Mouse (Mus musculus) heart, embryonic 12.5 days (tissue): ENCODE results near the gene Gm20479. TPM values are rescaled to one million over a fixed set of nuclear protein-coding genes. Genes with fewer than 3 reads are reported as not detected.

ENCODE experiments used
- ATAC-seq: fragments of 200-750 bp; cut with Nextera tagmentation; 2 replicates; pipeline ENCODE4 v1.8.0; 2017; ENCODE audit warnings: moderate TSS enrichment, moderate library complexity; ENCODE audit not compliant: insufficient number of reproducible peaks, low FRiP score
- H3K27ac ChIP-seq: fragments of 300-500 bp; sonication (generic); 2 replicates; pipeline ENCODE4 v1.5.1; 2016; ENCODE audit warnings: mild to moderate bottlenecking, moderate library complexity; ENCODE audit not compliant: poor library complexity, severe bottlenecking
- H3K27me3 ChIP-seq: fragments of 300-500 bp; sonication (generic); replicated peaks from 2 replicates; pipeline ENCODE4 v1.6.1; 2016; ENCODE audit warnings: mild to moderate bottlenecking, moderate library complexity
- H3K36me3 ChIP-seq: fragments of 300-500 bp; sonication (generic); 2 replicates; pipeline ENCODE4 v1.6.1; 2016; ENCODE audit warnings: mild to moderate bottlenecking, moderate library complexity
- H3K4me1 ChIP-seq: fragments of 300-500 bp; sonication (generic); replicated peaks from 2 replicates; pipeline ENCODE4 v1.6.1; 2016; ENCODE audit warnings: mild to moderate bottlenecking
- H3K4me2 ChIP-seq: fragments of 300-500 bp; sonication (generic); 2 replicates; pipeline ENCODE4 v1.6.1; 2016; ENCODE audit warnings: mild to moderate bottlenecking, moderate library complexity
- H3K4me3 ChIP-seq: fragments of 300-500 bp; sonication (generic); 2 replicates; pipeline ENCODE4 v1.5.1; 2016; ENCODE audit warnings: mild to moderate bottlenecking
- H3K9ac ChIP-seq: fragments of 300-500 bp; sonication (generic); 2 replicates; pipeline ENCODE4 v1.6.1; 2016; ENCODE audit warnings: mild to moderate bottlenecking, moderate library complexity
- H3K9me3 ChIP-seq: fragments of 300-500 bp; sonication (generic); replicated peaks from 2 replicates; pipeline ENCODE4 v1.6.1; 2016; ENCODE audit warnings: mild to moderate bottlenecking, moderate library complexity
- WGBS: fragments of 180-500 bp; shearing (Covaris S2); methylation state at CpG from one replicate; pipeline ENCODE4 v1.1.7; 2016; 5-methylcytosine and 5-hydroxymethylcytosine counted together
- polyA plus RNA-seq: library from polyadenylated mRNA; unstranded; fragments of >200 nt; fragmentation: Nextera tagmentation; extraction: Ambion mirVana; gene quantifications from 2 replicates; pipeline ENCODE4 v1.2.1, GENCODE M21; 2016

The Gm20479 gene
- polyA plus RNA-seq, 1 experiment from 2014 or later: 1.2 TPM

- ATAC-seq: no peak
- peaks cover 34% of the 10 kb centered on the region for H3K27me3 ChIP-seq
- no peaks in the 10 kb centered on the region; the same call in 1 of the 2 replicates for H3K9me3 ChIP-seq
Observed at GRCm38 (mm10) chr7:27389213-27389612, 32.0 kb upstream of the Gm20479 start.

DNA sequence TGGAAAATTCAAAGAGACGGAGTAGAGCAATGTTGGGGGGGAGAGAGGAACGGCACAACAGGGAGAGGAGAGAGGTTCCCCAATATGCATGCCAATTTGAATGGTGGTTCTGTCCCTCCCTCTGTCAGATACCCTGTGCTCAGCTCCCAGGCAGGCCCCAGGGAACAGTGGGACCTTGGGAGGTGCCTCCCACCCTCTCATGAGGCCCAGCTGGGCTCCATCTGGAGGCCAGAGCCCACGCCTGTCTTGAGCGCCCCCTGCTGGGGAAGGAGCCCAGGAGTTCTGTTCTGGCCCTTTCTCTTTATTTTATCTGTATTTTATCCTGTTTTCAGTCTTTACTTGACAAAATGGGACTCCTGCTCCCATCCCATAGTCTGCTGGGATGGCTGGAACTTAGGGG is 27.5 kb upstream of the Gm20479 start:
- Histone ChIP-seq H3K27ac (no peak overlapping the region), H3K9me3 (no peaks in the 10 kb centered on the region; the same call in 1 of the 2 replicates), H3K4me3 (no peak overlapping the region), H3K36me3 (no peaks in the 10 kb centered on the region), H3K27me3 (peaks cover 14% of the 10 kb centered on the region), H3K9ac (no peak overlapping the region), H3K4me1 (0 out of 2 replicates have a peak, but pooled peaks cover 3% of the 10 kb centered on the region), H3K4me2 (no peak overlapping the region)
- whole genome bisulfite sequencing: 39% methylated on average over 4 of the region's 4 CpGs
- peak; percentile 57; the same call in 1 of the 2 replicates for ATAC-seq

More at GRCm38 (mm10) chr7:27389213-27389612, 32.0 kb upstream of the Gm20479 start:
- no peak overlapping the region for H3K4me3 ChIP-seq
- H3K4me2 ChIP-seq: no peak overlapping the region
- WGBS: 70% methylated on average over 6 of the region's 6 CpGs
- no peak overlapping the region for H3K9ac ChIP-seq
- no peaks in the 10 kb centered on the region for H3K36me3 ChIP-seq
- 0 out of 2 replicates have a peak, but pooled peaks cover 3% of the 10 kb centered on the region for H3K4me1 ChIP-seq
- H3K27ac ChIP-seq: no peak overlapping the region

- no peak overlapping the region for H3K4me3 ChIP-seq
- ATAC-seq: no peak
- WGBS: 74% methylated on average over 5 of the region's 5 CpGs
Observed at GRCm38 (mm10) chr7:27384134-27384533, 26.9 kb upstream of the Gm20479 start.

GRCm38 (mm10) chr7:27383233-27383632 is 26.0 kb upstream of the Gm20479 start:
- Histone ChIP-seq H3K36me3 (no peaks in the 10 kb centered on the region), H3K4me2 (no peak overlapping the region), H3K4me3 (no peak overlapping the region), H3K27ac (no peak overlapping the region), H3K4me1 (0 out of 2 replicates have a peak, but pooled peaks cover 3% of the 10 kb centered on the region), H3K27me3 (peaks cover 25% of the 10 kb centered on the region), H3K9ac (no peak overlapping the region), H3K9me3 (no peaks in the 10 kb centered on the region; the same call in 1 of the 2 replicates)
- 0 out of 2 replicates have a peak, but pooled peaks have one; percentile 49 for ATAC-seq
- 79% methylated on average over 1 of the region's 1 CpGs for WGBS

More at GRCm38 (mm10) chr7:27384134-27384533, 26.9 kb upstream of the Gm20479 start:
- Histone ChIP-seq H3K9ac (no peak overlapping the region), H3K4me2 (no peak overlapping the region), H3K9me3 (no peaks in the 10 kb centered on the region; the same call in 1 of the 2 replicates), H3K27me3 (peaks cover 20% of the 10 kb centered on the region), H3K36me3 (no peaks in the 10 kb centered on the region), H3K27ac (no peak overlapping the region), H3K4me1 (0 out of 2 replicates have a peak, but pooled peaks cover 3% of the 10 kb centered on the region)

DNA sequence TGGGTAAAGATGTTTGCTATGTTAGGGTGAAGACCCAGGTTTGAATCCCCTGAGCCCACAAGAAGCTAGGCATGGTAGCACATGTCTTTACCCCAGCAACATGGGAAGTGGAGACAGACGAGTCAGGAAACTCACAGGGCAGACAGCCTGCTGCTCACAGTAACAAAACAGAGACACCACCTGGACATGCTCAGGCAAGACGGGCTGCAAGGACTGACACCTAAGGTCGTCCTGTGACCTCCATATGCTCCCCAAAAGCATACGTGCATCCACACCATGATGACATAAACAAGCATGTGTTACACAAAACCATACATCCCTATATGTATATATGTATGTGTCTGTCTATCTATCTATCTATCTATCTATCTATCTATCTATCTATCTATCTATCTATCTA is 24.3 kb upstream of the Gm20479 start:
- Histone ChIP-seq H3K4me3 (no peak overlapping the region), H3K27me3 (peaks cover 41% of the 10 kb centered on the region), H3K36me3 (no peaks in the 10 kb centered on the region), H3K9ac (no peak overlapping the region), H3K4me2 (no peak overlapping the region), H3K27ac (no peak overlapping the region), H3K4me1 (0 out of 2 replicates have a peak, but pooled peaks cover 3% of the 10 kb centered on the region), H3K9me3 (no peaks in the 10 kb centered on the region)
- WGBS: 48% methylated on average over 4 of the region's 4 CpGs
- ATAC-seq: no peak

- no peak for ATAC-seq
- peaks cover 4% of the 10 kb centered on the region; the same call in 1 of the 2 replicates for H3K9me3 ChIP-seq
- H3K4me3 ChIP-seq: no peak overlapping the region
- no peak overlapping the region for H3K4me2 ChIP-seq
- H3K4me1 ChIP-seq: 0 out of 2 replicates have a peak, but pooled peaks cover 3% of the 10 kb centered on the region
- WGBS: 21% methylated on average over 1 of the region's 1 CpGs
- H3K27me3 ChIP-seq: peaks cover 47% of the 10 kb centered on the region
- no peaks in the 10 kb centered on the region for H3K36me3 ChIP-seq
- H3K27ac ChIP-seq: no peak overlapping the region
- H3K9ac ChIP-seq: no peak overlapping the region
Observed at GRCm38 (mm10) chr7:27381009-27381408, 23.8 kb upstream of the Gm20479 start.

DNA sequence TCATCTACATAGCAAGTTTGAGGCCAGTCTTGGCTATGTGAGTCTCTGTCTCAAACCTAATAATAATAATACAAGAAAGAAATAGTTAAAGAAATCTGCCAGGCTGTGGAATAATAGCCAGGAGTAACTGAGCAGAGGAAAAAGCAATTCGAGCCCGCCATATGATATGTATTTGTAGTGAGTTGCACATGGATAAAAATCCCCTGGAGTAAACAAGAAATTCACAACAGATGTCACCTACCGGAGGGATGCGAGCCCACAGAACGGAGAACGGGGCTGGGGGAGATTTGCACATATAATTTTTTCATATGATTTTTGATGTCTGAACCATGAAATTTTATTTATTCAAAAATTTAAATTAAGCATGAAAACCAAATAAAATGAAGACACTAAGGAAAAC is 22.6 kb upstream of the Gm20479 start:
- Histone ChIP-seq H3K4me2 (no peak overlapping the region), H3K36me3 (no peaks in the 10 kb centered on the region), H3K4me1 (0 out of 2 replicates have a peak, but pooled peaks cover 2% of the 10 kb centered on the region), H3K4me3 (no peak overlapping the region), H3K27ac (no peak overlapping the region), H3K9ac (no peak overlapping the region), H3K9me3 (peaks cover 4% of the 10 kb centered on the region; the same call in 1 of the 2 replicates), H3K27me3 (peaks cover 58% of the 10 kb centered on the region)
- ATAC-seq: no peak
- WGBS: 86% methylated on average over 6 of the region's 6 CpGs

DNA sequence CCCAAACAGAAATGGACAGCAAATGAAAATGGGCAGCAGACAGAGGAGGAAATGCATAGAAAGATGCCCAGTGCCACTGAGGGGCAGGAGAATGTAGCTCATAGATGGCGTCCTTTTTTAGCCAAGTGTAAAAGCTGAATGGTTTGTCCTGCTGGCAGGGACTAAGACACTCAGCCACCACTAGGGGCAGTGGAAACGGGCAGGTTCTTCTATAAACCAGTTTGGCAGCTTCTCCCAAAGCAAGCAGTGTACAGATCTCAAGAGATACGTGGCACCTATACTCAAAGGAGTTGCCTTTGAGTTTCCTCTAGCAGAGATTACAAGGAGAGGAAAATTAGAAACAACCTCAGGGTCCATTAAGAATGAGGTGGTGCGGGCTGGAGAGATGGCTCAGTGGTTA is 21.2 kb upstream of the Gm20479 start:
- Histone ChIP-seq H3K4me3 (no peak overlapping the region), H3K4me2 (no peak overlapping the region), H3K36me3 (no peaks in the 10 kb centered on the region), H3K4me1 (no peaks in the 10 kb centered on the region), H3K9me3 (peaks cover 4% of the 10 kb centered on the region; the same call in 1 of the 2 replicates), H3K9ac (no peak overlapping the region), H3K27me3 (peaks cover 66% of the 10 kb centered on the region), H3K27ac (no peak overlapping the region)
- no peak for ATAC-seq
- WGBS: 24% methylated on average over 4 of the region's 4 CpGs

DNA sequence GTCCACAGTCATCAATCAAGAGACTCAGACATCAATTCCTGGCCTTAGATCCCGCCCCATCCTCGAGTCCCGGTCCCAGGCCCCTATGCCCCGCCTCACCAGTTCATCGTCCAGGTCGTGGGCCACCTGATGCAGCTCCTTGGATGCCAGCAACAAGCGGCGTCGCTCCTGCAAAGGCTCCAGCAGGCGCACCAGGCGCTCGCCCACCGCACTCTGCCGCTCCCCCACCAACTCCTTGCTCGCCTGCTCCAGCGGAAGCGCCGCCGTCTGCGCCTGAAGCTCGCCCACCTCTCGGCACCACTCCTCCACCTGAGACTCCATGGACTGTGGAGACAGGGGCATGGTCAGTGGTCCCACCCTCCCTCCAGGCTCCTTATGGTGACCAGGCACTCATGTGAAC is 18.1 kb upstream of the Gm20479 start:
- 2% methylated on average over 22 of the region's 22 CpGs for WGBS
- H3K9ac ChIP-seq: no peak overlapping the region
- peaks cover 4% of the 10 kb centered on the region for H3K9me3 ChIP-seq
- peaks cover 90% of the 10 kb centered on the region for H3K27me3 ChIP-seq
- 0 out of 2 replicates have a peak, but pooled peaks cover 3% of the 10 kb centered on the region for H3K4me1 ChIP-seq
- ATAC-seq: no peak
- H3K4me2 ChIP-seq: no peak overlapping the region; the same call in 1 of the 2 replicates
- H3K36me3 ChIP-seq: no peaks in the 10 kb centered on the region
- H3K4me3 ChIP-seq: no peak overlapping the region
- H3K27ac ChIP-seq: no peak overlapping the region

DNA sequence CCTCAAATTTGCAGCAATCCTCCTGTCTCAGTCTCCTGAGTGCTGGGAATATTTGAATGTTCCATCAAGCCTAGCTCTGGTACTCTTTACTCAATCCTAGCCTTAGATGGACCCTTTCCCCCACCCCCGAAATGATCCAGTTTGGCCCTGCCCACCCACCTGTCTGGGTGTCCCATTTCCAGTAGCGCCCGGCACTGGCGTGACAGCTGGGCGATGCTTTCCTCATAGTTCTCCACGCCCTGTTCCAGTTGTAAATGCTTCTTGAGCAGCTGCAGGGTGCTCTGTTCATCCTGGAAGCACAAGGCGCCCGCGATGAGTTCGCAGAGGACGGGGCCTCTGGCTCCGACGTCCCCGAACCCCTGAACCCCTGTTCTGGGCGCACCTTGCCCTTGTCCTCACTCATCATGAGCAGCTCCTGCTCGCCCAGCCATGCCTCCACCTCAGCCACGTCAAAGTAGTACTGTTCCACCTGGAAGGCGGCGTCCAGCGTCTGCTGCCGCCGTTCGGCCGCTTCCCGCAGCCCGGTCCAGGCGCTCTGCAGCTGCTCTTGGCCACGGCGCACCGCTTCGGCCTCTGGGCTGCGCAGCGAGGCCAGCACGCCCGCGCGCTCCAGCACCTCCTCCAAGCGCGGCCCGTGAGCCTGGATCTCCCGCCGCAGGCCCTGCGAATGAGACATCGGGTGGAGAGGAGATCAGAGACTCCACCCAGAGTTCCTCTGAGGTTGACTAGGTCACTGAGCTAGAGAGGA is 14.7 kb upstream of the Gm20479 start:
- Histone ChIP-seq H3K27ac (no peak overlapping the region), H3K27me3 (peaks cover 98% of the 10 kb centered on the region), H3K4me2 (peak overlapping the region; percentile 50), H3K9me3 (peaks cover 11% of the 10 kb centered on the region), H3K36me3 (no peaks in the 10 kb centered on the region), H3K9ac (no peak overlapping the region), H3K4me1 (peaks cover 13% of the 10 kb centered on the region; the same call in 1 of the 2 replicates), H3K4me3 (peak overlapping the region; percentile 25)
- peak; percentile 23; the same call in 1 of the 2 replicates for ATAC-seq
- 6% methylated on average over 44 of the region's 44 CpGs for WGBS

- 77% methylated on average over 19 of the region's 19 CpGs for WGBS
- H3K9ac ChIP-seq: no peak overlapping the region
- H3K4me1 ChIP-seq: peaks cover 29% of the 10 kb centered on the region
- ATAC-seq: no peak
- H3K27me3 ChIP-seq: peaks cover 100% of the 10 kb centered on the region
- peaks cover 7% of the 10 kb centered on the region for H3K9me3 ChIP-seq
- H3K4me2 ChIP-seq: no peak overlapping the region
- H3K36me3 ChIP-seq: no peaks in the 10 kb centered on the region
- H3K27ac ChIP-seq: no peak overlapping the region
- no peak overlapping the region for H3K4me3 ChIP-seq
Observed at GRCm38 (mm10) chr7:27369111-27369510, 11.9 kb upstream of the Gm20479 start.
